Mouse (Mus musculus) intestine, embryonic 16.5 days (tissue): ENCODE data around the gene Acad8. TPM values are rescaled to one million over a fixed set of nuclear protein-coding genes. Genes with fewer than 3 reads are reported as not detected.

ENCODE experiments used
- ATAC-seq: fragments of 200-750 bp; cut with Nextera tagmentation; 2 replicates; pipeline ENCODE4 v1.8.0; 2017; ENCODE audit warnings: moderate TSS enrichment, moderate library complexity
- H3K27ac ChIP-seq: fragments of 300-500 bp; sonication (generic); 2 replicates; pipeline ENCODE4 v1.5.1; 2014; ENCODE audit warnings: mild to moderate bottlenecking, low read length
- H3K27me3 ChIP-seq: fragments of 300-500 bp; sonication (generic); replicated peaks from 2 replicates; pipeline ENCODE4 v1.6.1; 2014; ENCODE audit warnings: low read length, control low read depth, mixed read lengths; ENCODE audit not compliant: control insufficient read depth, insufficient read depth
- H3K36me3 ChIP-seq: fragments of 300-500 bp; sonication (generic); 2 replicates; pipeline ENCODE4 v1.6.1; 2014; ENCODE audit warnings: low read length, control low read depth; ENCODE audit not compliant: control insufficient read depth, insufficient read depth
- H3K4me1 ChIP-seq: fragments of 300-500 bp; sonication (generic); 2 replicates; pipeline ENCODE4 v1.6.1; 2014; ENCODE audit warnings: low read length, control low read depth, mixed read lengths; ENCODE audit not compliant: control insufficient read depth, insufficient read depth
- H3K4me2 ChIP-seq: fragments of 300-500 bp; sonication (generic); 2 replicates; pipeline ENCODE4 v1.6.1; 2014; ENCODE audit warnings: low read depth, low read length, control low read depth
- H3K4me3 ChIP-seq: fragments of 300-500 bp; sonication (generic); 2 replicates; pipeline ENCODE4 v1.5.1; 2014; ENCODE audit warnings: mild to moderate bottlenecking, low read length
- H3K9ac ChIP-seq: fragments of 300-500 bp; sonication (generic); 2 replicates; pipeline ENCODE4 v1.6.1; 2014; ENCODE audit warnings: low read depth, low read length
- H3K9me3 ChIP-seq: fragments of 300-500 bp; sonication (generic); 2 replicates; pipeline ENCODE4 v1.6.1; 2016; ENCODE audit warnings: low read length, control low read depth; ENCODE audit not compliant: control insufficient read depth
- WGBS: fragments of 180-500 bp; shearing (Covaris S2); extraction: QIAGEN DNeasy Blood & Tissue Kit; methylation state at CpG from one replicate; pipeline ENCODE4 v1.1.7; 2014; 5-methylcytosine and 5-hydroxymethylcytosine counted together
- polyA plus RNA-seq: library from polyadenylated mRNA; unstranded; fragments of >200 nt; fragmentation: Nextera tagmentation; extraction: Ambion mirVana; gene quantifications from 2 replicates; pipeline ENCODE4 v1.2.1, GENCODE M21; 2015

Gene Acad8
- polyA plus RNA-seq, 1 experiment from 2014 or later, result 39.7 TPM

- ATAC-seq, result no peak
- Histone ChIP-seq H3K9ac (no peak overlapping the region), H3K36me3 (peaks cover 33% of the 10 kb centered on the region), H3K27me3 (no peaks in the 10 kb centered on the region), H3K9me3 (no peaks in the 10 kb centered on the region), H3K4me3 (no peak overlapping the region), H3K4me2 (no peak overlapping the region), H3K4me1 (no peaks in the 10 kb centered on the region), H3K27ac (no peak overlapping the region)
- 85% methylated on average over 4 of the region's 4 CpGs for WGBS
Measured at GRCm38 (mm10) chr9:27011572-27011971, 12.2 kb upstream of the Acad8 start.

- WGBS, result 81% methylated on average over 5 of the region's 5 CpGs
- Histone ChIP-seq H3K4me3 (no peak overlapping the region), H3K27me3 (no peaks in the 10 kb centered on the region), H3K27ac (no peak overlapping the region), H3K36me3 (peaks cover 21% of the 10 kb centered on the region), H3K9me3 (no peaks in the 10 kb centered on the region), H3K4me1 (no peaks in the 10 kb centered on the region), H3K4me2 (no peak overlapping the region), H3K9ac (no peak overlapping the region)
- ATAC-seq, result no peak
Measured at GRCm38 (mm10) chr9:27009231-27009630, 9.9 kb upstream of the Acad8 start.

GRCm38 (mm10) chr9:27006866-27007265 lies 7.5 kb upstream of the Acad8 start:
- Histone ChIP-seq H3K36me3 (peaks cover 21% of the 10 kb centered on the region), H3K27me3 (no peaks in the 10 kb centered on the region), H3K9ac (no peak overlapping the region), H3K4me1 (no peaks in the 10 kb centered on the region), H3K9me3 (no peaks in the 10 kb centered on the region), H3K27ac (no peak overlapping the region), H3K4me3 (no peak overlapping the region), H3K4me2 (no peak overlapping the region)
- no peak for ATAC-seq
- WGBS, result 88% methylated on average over 5 of the region's 5 CpGs

- H3K4me2 ChIP-seq, result no peak overlapping the region
- no peak overlapping the region for H3K9ac ChIP-seq
- no peak overlapping the region for H3K27ac ChIP-seq
- H3K27me3 ChIP-seq, result no peaks in the 10 kb centered on the region
- WGBS, result 87% methylated on average over 1 of the region's 1 CpGs
- ATAC-seq, result no peak
- H3K36me3 ChIP-seq, result peaks cover 21% of the 10 kb centered on the region
- peaks cover 4% of the 10 kb centered on the region; the same call in 1 of the 2 replicates for H3K4me1 ChIP-seq
- H3K9me3 ChIP-seq, result no peaks in the 10 kb centered on the region
- H3K4me3 ChIP-seq, result no peak overlapping the region
Measured at GRCm38 (mm10) chr9:27005933-27006332, 6.6 kb upstream of the Acad8 start.

GRCm38 (mm10) chr9:27005231-27005630 lies 5.9 kb upstream of the Acad8 start:
- H3K4me2 ChIP-seq, result no peak overlapping the region
- H3K4me3 ChIP-seq, result no peak overlapping the region
- 84% methylated on average over 3 of the region's 3 CpGs for WGBS
- peaks cover 17% of the 10 kb centered on the region for H3K36me3 ChIP-seq
- H3K9me3 ChIP-seq, result no peaks in the 10 kb centered on the region
- H3K9ac ChIP-seq, result no peak overlapping the region
- peaks cover 10% of the 10 kb centered on the region for H3K4me1 ChIP-seq
- no peak for ATAC-seq
- no peak overlapping the region for H3K27ac ChIP-seq
- no peaks in the 10 kb centered on the region for H3K27me3 ChIP-seq

GRCm38 (mm10) chr9:26998669-26999460 lies 501 bp downstream of the Acad8 start:
- H3K4me2 ChIP-seq, result peak overlapping the region; percentile 74
- no peaks in the 10 kb centered on the region for H3K27me3 ChIP-seq
- no peaks in the 10 kb centered on the region for H3K9me3 ChIP-seq
- peak overlapping the region; percentile 65 for H3K4me3 ChIP-seq
- H3K27ac ChIP-seq, result 0 out of 2 replicates have a peak overlapping the region, but pooled peaks have one; percentile 33
- ATAC-seq, result peak; percentile 71
- no peaks in the 10 kb centered on the region; the same call in 1 of the 2 replicates for H3K36me3 ChIP-seq
- peak overlapping the region; percentile 81 for H3K9ac ChIP-seq
- H3K4me1 ChIP-seq, result peaks cover 16% of the 10 kb centered on the region
- 1% methylated on average over 29 of the region's 29 CpGs for WGBS

- H3K4me3 ChIP-seq, result no peak overlapping the region
- H3K27me3 ChIP-seq, result no peaks in the 10 kb centered on the region
- no peaks in the 10 kb centered on the region for H3K36me3 ChIP-seq
- H3K9ac ChIP-seq, result no peak overlapping the region
- 93% methylated on average over 2 of the region's 2 CpGs for WGBS
- peaks cover 16% of the 10 kb centered on the region for H3K4me1 ChIP-seq
- H3K9me3 ChIP-seq, result no peaks in the 10 kb centered on the region
- no peak overlapping the region for H3K4me2 ChIP-seq
- no peak overlapping the region for H3K27ac ChIP-seq
- no peak for ATAC-seq
Measured at GRCm38 (mm10) chr9:26997501-26997900, 1.9 kb downstream of the Acad8 start.

- Histone ChIP-seq H3K4me2 (no peak overlapping the region), H3K4me1 (peaks cover 16% of the 10 kb centered on the region), H3K27me3 (no peaks in the 10 kb centered on the region), H3K9me3 (no peaks in the 10 kb centered on the region), H3K27ac (no peak overlapping the region), H3K36me3 (no peaks in the 10 kb centered on the region), H3K4me3 (no peak overlapping the region), H3K9ac (no peak overlapping the region)
- WGBS, result 90% methylated on average over 3 of the region's 3 CpGs
- ATAC-seq, result no peak
Measured at GRCm38 (mm10) chr9:26997062-26997461, 2.3 kb downstream of the Acad8 start.

GRCm38 (mm10) chr9:26993900-26994299 lies 5.5 kb downstream of the Acad8 start:
- H3K4me3 ChIP-seq, result no peak overlapping the region
- peaks cover 5% of the 10 kb centered on the region; the same call in 1 of the 2 replicates for H3K4me1 ChIP-seq
- H3K27ac ChIP-seq, result no peak overlapping the region
- H3K36me3 ChIP-seq, result 0 out of 2 replicates have a peak, but pooled peaks cover 3% of the 10 kb centered on the region
- H3K27me3 ChIP-seq, result no peaks in the 10 kb centered on the region
- H3K9me3 ChIP-seq, result no peaks in the 10 kb centered on the region
- no peak for ATAC-seq
- H3K4me2 ChIP-seq, result no peak overlapping the region
- WGBS, result 89% methylated on average over 3 of the region's 3 CpGs
- no peak overlapping the region for H3K9ac ChIP-seq
